Mouse (Mus musculus) E14TG2a.4 (cell line): ENCODE results near the gene Apoc3.

ENCODE experiments used
- CTCF ChIP-seq: conservative IDR thresholded peaks from 2 replicates; pipeline ENCODE4 v1.5.1; 2014; ENCODE audit warnings: low read length
- NANOG ChIP-seq: IDR thresholded peaks from 2 replicates; pipeline ENCODE4 v1.6.1; 2014; ENCODE audit warnings: borderline replicate concordance, low read length, mixed read lengths
- POU5F1 ChIP-seq: IDR thresholded peaks from 2 replicates; pipeline ENCODE4 v1.6.1; 2014; ENCODE audit warnings: low read length, borderline replicate concordance

GRCm38 (mm10) chr9:46189381-46189780, 46.1 kb downstream of the Apoc3 start:
- TF ChIP-seq CTCF (no peak), NANOG (no peak), POU5F1 (no peak)
